Mouse (Mus musculus): ENCODE measurements at regions not wholly inside any gene's neighbourhood (a gene's known extent, or its start where the extent isn't known, plus 50 kb on each side); places are given as distances from the start of the nearest gene placed in this dataset.

- no peak for TF ChIP-seq POLR2A (IDR thresholded peaks at IDR 0.05; ENCODE audit: insufficient read length, low read depth)
- TF ChIP-seq TCF12 (IDR thresholded peaks at IDR 0.05; ENCODE audit: insufficient read depth, poor library complexity, severe bottlenecking), result no peak
- TF ChIP-seq MYOD1 (IDR thresholded peaks at IDR 0.05; ENCODE audit: control insufficient read depth in 1 of 3, insufficient read length in 2 of 3, low read depth in 2 of 3), result no peak
These were observed 379.5 kb upstream of the Arglu1 start for GRCm38 (mm10) chr8:9069845-9070244.
